Mouse (Mus musculus) brain, embryonic 14.5 days (tissue): ENCODE results near the gene Gm28374.

Experiments used
- CTCF ChIP-seq: fragments of 200-500 bp; IDR thresholded peaks from 2 replicates; pipeline ENCODE4 v1.5.1; 2012; ENCODE audit warnings: inconsistent platforms, mild to moderate bottlenecking, moderate library complexity, borderline replicate concordance; ENCODE audit not compliant: insufficient read depth, insufficient read length; ENCODE audit errors: extremely low read depth
- POLR2A ChIP-seq: fragments of 200-500 bp; IDR thresholded peaks from 2 replicates; pipeline ENCODE4 v1.6.1; 2012; ENCODE audit warnings: mild to moderate bottlenecking, inconsistent platforms, borderline replicate concordance; ENCODE audit not compliant: poor library complexity, insufficient read depth, insufficient read length, severe bottlenecking; ENCODE audit errors: extremely low read depth

DNA sequence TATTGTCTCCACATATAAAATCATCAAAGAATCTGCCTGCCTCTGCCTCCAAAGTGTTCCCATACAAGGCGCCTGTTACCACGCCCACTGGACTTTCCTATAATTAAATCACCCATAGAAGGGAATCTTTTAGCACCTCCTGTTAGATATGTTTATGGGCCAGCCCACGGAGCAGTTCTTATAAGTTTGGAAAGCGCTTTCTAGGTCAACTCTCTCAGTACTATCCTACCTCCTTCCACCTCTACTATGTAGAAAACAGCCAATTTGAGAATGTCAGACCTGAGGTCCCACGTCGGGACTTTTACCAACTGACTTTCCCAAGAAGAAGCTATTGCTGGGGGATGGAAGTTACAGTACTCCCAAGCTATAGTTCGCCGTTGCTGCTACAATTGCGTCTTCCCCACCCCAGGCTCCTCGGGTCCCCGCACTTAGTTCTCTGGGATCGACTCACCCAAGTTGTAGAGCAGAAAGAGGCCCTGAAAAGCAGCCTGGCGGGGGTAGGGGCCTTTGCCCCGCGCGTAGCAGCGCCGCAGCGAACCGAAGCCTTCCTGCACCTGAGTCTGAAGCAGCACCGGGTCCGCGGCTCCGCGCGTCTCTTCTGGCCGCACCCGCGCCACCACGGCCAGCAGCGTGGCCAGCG lies 35.4 kb upstream of the Gm28374 start:
- TF ChIP-seq POLR2A (no peak), CTCF (no peak)
